Mouse (Mus musculus): Measurements from ENCODE around the gene 1700067P10Rik. TPM values are rescaled to one million over a fixed set of nuclear protein-coding genes. Genes with fewer than 3 reads are reported as not detected.
A peak's percentile ranks its signal among the peaks of the same experiment; 100 is the strongest.

The 1700067P10Rik gene
- total RNA-seq (2012; rRNA removed) (not detected in 2 replicates), total RNA-seq (2014; rRNA removed) (not detected in 2 replicates), polyA plus RNA-seq (2012; ENCODE audit: insufficient read length, low read depth) (not detected in 2 replicates)

DNA sequence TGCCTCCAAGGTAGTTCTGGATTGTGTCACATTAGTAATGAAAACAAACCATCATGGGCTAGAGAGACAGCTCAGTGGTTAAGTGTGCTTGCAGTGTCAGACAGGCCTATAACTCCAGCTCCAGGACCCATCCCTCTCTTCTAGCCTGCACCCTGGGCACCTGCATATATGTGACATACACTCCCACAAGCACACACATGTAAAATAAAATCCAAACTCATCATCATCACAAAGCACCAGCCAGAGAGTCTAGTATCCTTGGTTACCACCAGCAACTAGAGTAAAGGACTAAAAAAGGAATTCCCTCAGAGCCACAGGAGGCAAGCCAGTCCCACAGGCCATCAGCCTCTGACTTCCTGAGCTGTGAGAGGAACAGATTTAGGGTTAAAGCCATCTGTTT, at the start of gene 1700067P10Rik:
TSS of gene 1700067P10Rik (plus strand) at position 301 of the 400 bp plus-strand sequence.
- no peak within 1 kb of the TSS for H3K4me2 ChIP-seq (ENCODE audit: insufficient read depth, low read depth, poor library complexity, severe bottlenecking)
- H3K4me3 ChIP-seq (replicated peaks in 1 of 3; ENCODE audit: low read depth in 2 of 3, low read length in 2 of 3, poor library complexity in 1 of 3) = no peak within 1 kb of the TSS
- H3K79me2 ChIP-seq (replicated peaks; ENCODE audit: control insufficient read depth, extremely low read depth, insufficient read depth, poor library complexity, severe bottlenecking) = no peaks in the 10 kb centered on the region
- no peak within 1 kb of the TSS for H3K9ac ChIP-seq (ENCODE audit: insufficient read depth, low read depth)
- peaks cover 10% of the 10 kb centered on the region for H3K9me3 ChIP-seq (replicated peaks; ENCODE audit: low read length)
- H3K4me1 ChIP-seq (ENCODE audit: control insufficient read depth in 1 of 2, insufficient read depth in 2 of 2) = peaks cover 0 to 11% of the 10 kb centered on the region in 2 experiments; a peak in 2 of 4 replicates
- no peaks in the 10 kb centered on the region for H3K27me3 ChIP-seq (replicated peaks)
- no peaks in the 10 kb centered on the region for H3K36me3 ChIP-seq (replicated peaks in 1 of 2; ENCODE audit: control insufficient read depth in 1 of 2, insufficient read depth in 1 of 2, low read length in 1 of 2)
- dilution Hi-C loops (cut with MboI; ENCODE audit: extremely low pct_ligation_motif_present, extremely low pct_unique_long_range_greater_than_20kb, low sequenced_read_pairs) = no loop called here
- H3K27ac ChIP-seq (ENCODE audit: insufficient read depth, low read depth) = no peak within 1 kb of the TSS
- TF ChIP-seq TBP (conservative IDR thresholded peaks at IDR 0.05; ENCODE audit: low read depth, low read length) (no peak), HCFC1 (IDR thresholded peaks at IDR 0.05; ENCODE audit: low read depth, low read length) (no peak)
- in situ Hi-C loops (cut with MboI; ENCODE audit: low pct_ligation_motif_present, low pct_unique_long_range_greater_than_20kb, low sequenced_read_pairs) = no loop called here
- no peak for DNase-seq (ENCODE audit: extremely low read depth)

DNA sequence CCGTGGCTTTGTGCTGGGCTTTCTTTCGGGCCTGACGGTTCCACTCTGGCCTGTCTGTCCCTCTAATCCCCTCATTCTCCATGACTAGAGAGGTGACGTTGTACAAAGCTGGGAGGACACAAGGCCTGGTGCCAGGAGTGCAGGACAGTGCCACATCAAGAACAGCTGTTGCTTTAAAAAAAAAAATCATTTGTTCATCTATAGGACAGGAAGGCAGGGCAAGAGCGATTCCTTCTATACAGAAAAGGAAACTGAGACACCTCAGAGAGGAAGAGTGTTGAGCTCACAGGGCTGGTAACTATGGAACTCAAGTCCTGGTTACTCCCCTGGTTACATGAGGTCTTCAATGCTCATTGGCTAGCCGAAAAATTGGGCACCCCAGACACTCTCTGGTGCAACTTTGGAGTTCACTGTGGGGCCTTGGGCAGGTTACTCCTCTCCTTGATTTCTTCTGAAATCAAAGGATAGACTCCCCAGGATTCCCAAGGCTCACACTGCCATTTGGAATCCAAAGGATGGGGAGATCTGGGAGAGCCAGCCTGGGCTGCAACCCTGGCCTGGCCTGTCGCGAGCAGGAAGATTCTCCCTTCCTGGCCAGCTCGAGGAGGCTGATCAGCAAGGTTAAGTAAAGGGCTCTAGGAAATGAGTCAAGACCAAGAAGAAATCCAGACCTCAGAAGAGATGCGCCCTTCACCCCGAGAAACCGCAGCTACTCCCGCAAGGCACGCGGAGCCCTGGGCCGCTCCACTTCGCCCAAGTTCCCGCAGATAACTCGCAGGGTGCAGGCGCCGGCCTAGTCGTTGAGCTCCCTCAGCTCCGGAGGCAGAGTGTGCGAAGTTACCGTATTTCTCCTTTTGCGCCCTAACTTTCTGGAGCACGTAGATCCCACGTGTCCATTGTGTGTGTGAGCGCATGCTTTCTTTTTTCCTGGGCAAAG, 47.5 kb upstream of the 1700067P10Rik start:
- Histone ChIP-seq H3K27ac (ENCODE audit: insufficient read depth, low read depth) (no peak overlapping the region), H3K4me2 (ENCODE audit: insufficient read depth, low read depth, poor library complexity, severe bottlenecking) (no peak overlapping the region), H3K9ac (ENCODE audit: insufficient read depth, low read depth) (no peak overlapping the region), H3K79me2 (replicated peaks; ENCODE audit: control insufficient read depth, extremely low read depth, insufficient read depth, poor library complexity, severe bottlenecking) (no peaks in the 10 kb centered on the region), H3K4me1 (ENCODE audit: control insufficient read depth in 1 of 2, insufficient read depth in 2 of 2) (peaks cover 3 to 29% of the 10 kb centered on the region in 2 experiments), H3K4me3 (replicated peaks in 1 of 3; ENCODE audit: low read depth in 2 of 3, low read length in 2 of 3, poor library complexity in 1 of 3) (no peak overlapping the region), H3K36me3 (replicated peaks in 1 of 2; ENCODE audit: control insufficient read depth in 1 of 2, insufficient read depth in 1 of 2, low read length in 1 of 2) (no peaks in the 10 kb centered on the region), H3K27me3 (replicated peaks) (no peaks in the 10 kb centered on the region), H3K9me3 (replicated peaks; ENCODE audit: low read length) (no peaks in the 10 kb centered on the region)
- TF ChIP-seq MYC (IDR thresholded peaks at IDR 0.05; ENCODE audit: low read depth, low read length) = no peak
- no peak for TF ChIP-seq RAD21 (IDR thresholded peaks at IDR 0.05; ENCODE audit: low read depth, low read length)
- no peak for TF ChIP-seq RCOR1 (conservative IDR thresholded peaks at IDR 0.05; ENCODE audit: low read depth, low read length)
- no peak for TF ChIP-seq ZC3H11A (IDR thresholded peaks at IDR 0.05; ENCODE audit: low read depth, low read length)
- dilution Hi-C loops (cut with MboI; ENCODE audit: extremely low pct_ligation_motif_present, extremely low pct_unique_long_range_greater_than_20kb, low sequenced_read_pairs) (no loop called here), in situ Hi-C loops (cut with MboI; ENCODE audit: low pct_ligation_motif_present, low pct_unique_long_range_greater_than_20kb, low sequenced_read_pairs) (loop anchor here (10.0 kb wide), 2 partner anchors 53 to 247 kb away; no protein-coding TSS in a partner anchor)
- no peak for DNase-seq (ENCODE audit: extremely low read depth)

DNA sequence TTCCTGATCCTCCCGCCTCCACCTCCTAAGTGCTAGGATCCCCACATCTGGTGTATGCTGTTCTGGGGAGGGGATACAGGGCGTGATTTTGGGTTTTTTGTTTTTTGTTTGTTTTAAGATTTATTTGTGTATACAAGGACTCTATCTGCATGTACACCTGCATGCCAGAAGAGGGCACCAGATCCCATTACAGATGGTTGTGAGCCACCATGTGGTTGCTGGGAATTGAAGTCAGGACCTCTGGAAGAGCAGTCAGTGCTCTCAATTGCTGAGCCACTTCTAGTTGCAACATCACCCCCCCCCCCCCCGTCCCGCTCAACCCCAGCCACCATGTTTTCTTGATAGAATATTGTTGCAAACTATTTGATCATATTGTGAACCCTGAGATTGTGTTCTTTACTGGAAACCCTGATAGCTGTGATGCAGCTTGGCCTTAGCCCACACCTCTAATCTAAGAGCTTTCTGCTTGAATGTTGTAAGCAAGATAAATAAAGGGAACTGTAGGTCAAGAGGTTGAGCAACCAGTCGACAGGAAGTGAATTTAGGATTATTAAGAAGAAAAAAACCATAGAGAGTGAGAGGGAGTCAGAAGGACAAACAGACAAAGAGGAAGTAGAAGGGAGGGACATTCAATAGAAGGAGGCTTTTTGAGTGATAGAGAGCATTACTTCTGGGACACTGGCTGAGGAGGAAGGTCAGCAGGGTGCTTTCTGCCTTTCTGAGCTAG, 45.8 kb upstream of the 1700067P10Rik start:
- H3K4me3 ChIP-seq (replicated peaks in 1 of 3; ENCODE audit: low read depth in 2 of 3, low read length in 2 of 3, poor library complexity in 1 of 3) = no peak overlapping the region
- no peak for DNase-seq (ENCODE audit: extremely low read depth)
- TF ChIP-seq E2F4 (IDR thresholded peaks at IDR 0.05; ENCODE audit: insufficient replicate concordance, low read depth, low read length) (no peak), TCF12 (IDR thresholded peaks at IDR 0.05; ENCODE audit: low read depth, low read length) (no peak), CTCF (conservative IDR thresholded peaks at IDR 0.05 in 1 of 2, IDR thresholded peaks at IDR 0.05 in 1 of 2; ENCODE audit: low read depth in 2 of 2, low read length in 2 of 2) (peak in 1 of 2 experiments; percentile 35; a peak in 2 of 4 replicates), SMC3 (IDR thresholded peaks at IDR 0.05; ENCODE audit: low read depth, low read length) (0 out of 2 replicates have a peak, but pooled peaks have one; percentile 10), NELFE (IDR thresholded peaks at IDR 0.05; ENCODE audit: low read depth, low read length) (no peak)
- in situ Hi-C loops (cut with MboI; ENCODE audit: low pct_ligation_motif_present, low pct_unique_long_range_greater_than_20kb, low sequenced_read_pairs) (loop anchor here (10.0 kb wide), 2 partner anchors 51 to 249 kb away; no protein-coding TSS in a partner anchor), dilution Hi-C loops (cut with MboI; ENCODE audit: extremely low pct_ligation_motif_present, extremely low pct_unique_long_range_greater_than_20kb, low sequenced_read_pairs) (no loop called here)
- H3K4me2 ChIP-seq (ENCODE audit: insufficient read depth, low read depth, poor library complexity, severe bottlenecking) = no peak overlapping the region
- H3K27me3 ChIP-seq (replicated peaks) = no peaks in the 10 kb centered on the region
- no peaks in the 10 kb centered on the region for H3K79me2 ChIP-seq (replicated peaks; ENCODE audit: control insufficient read depth, extremely low read depth, insufficient read depth, poor library complexity, severe bottlenecking)
- no peaks in the 10 kb centered on the region for H3K36me3 ChIP-seq (replicated peaks in 1 of 2; ENCODE audit: control insufficient read depth in 1 of 2, insufficient read depth in 1 of 2, low read length in 1 of 2)
- H3K9me3 ChIP-seq (replicated peaks; ENCODE audit: low read length) = no peaks in the 10 kb centered on the region
- H3K4me1 ChIP-seq (ENCODE audit: control insufficient read depth in 1 of 2, insufficient read depth in 2 of 2) = peaks cover 3 to 35% of the 10 kb centered on the region in 2 experiments
- H3K9ac ChIP-seq (ENCODE audit: insufficient read depth, low read depth) = no peak overlapping the region
- no peak overlapping the region for H3K27ac ChIP-seq (ENCODE audit: insufficient read depth, low read depth)
